Mouse (Mus musculus): ENCODE results near the gene Inhbb. TPM values are rescaled to one million over a fixed set of nuclear protein-coding genes. Genes with fewer than 3 reads are reported as not detected.

The Inhbb gene
- total RNA-seq, 2 experiments from 2014 or later, result 0.64 to 1.7 TPM

GRCm38 (mm10) chr1:119420189-119420983 lies 1.7 kb downstream of the Inhbb start:
- no peak for DNase-seq (ENCODE audit: low spot score in 2 of 2)

GRCm38 (mm10) chr1:119419151-119420105 lies 2.6 kb downstream of the Inhbb start:
- DNase-seq (ENCODE audit: low spot score in 2 of 2), result no peak

GRCm38 (mm10) chr1:119417991-119418390 lies 4.1 kb downstream of the Inhbb start:
- DNase-seq (ENCODE audit: low spot score in 2 of 2), result no peak

GRCm38 (mm10) chr1:119417542-119417941 lies 4.5 kb downstream of the Inhbb start:
- no peak for DNase-seq (ENCODE audit: low spot score in 2 of 2)

GRCm38 (mm10) chr1:119416610-119417009 lies 5.4 kb downstream of the Inhbb start:
- DNase-seq (ENCODE audit: low spot score in 2 of 2), result no peak

- DNase-seq (ENCODE audit: low spot score in 2 of 2), result no peak
Measured at GRCm38 (mm10) chr1:119416177-119416576, 5.9 kb downstream of the Inhbb start.

- DNase-seq (ENCODE audit: low spot score in 2 of 2), result no peak
Measured at GRCm38 (mm10) chr1:119415151-119415550, 6.9 kb downstream of the Inhbb start.

GRCm38 (mm10) chr1:119410661-119411060 lies 11.4 kb downstream of the Inhbb start:
- DNase-seq (ENCODE audit: low spot score in 2 of 2), result no peak

- no peak for DNase-seq (ENCODE audit: low spot score in 2 of 2)
Measured at GRCm38 (mm10) chr1:119409599-119410168, 12.4 kb downstream of the Inhbb start.

- no peak for DNase-seq (ENCODE audit: low spot score in 2 of 2)
Measured at GRCm38 (mm10) chr1:119409106-119409505, 12.9 kb downstream of the Inhbb start.

GRCm38 (mm10) chr1:119407691-119408315 lies 14.2 kb downstream of the Inhbb start:
- no peak for DNase-seq (ENCODE audit: low spot score in 2 of 2)

- no peak for DNase-seq (ENCODE audit: low spot score in 2 of 2)
Measured at GRCm38 (mm10) chr1:119404798-119405197, 17.2 kb downstream of the Inhbb start.

- no peak for DNase-seq (ENCODE audit: low spot score in 2 of 2)
Measured at GRCm38 (mm10) chr1:119404341-119404740, 17.7 kb downstream of the Inhbb start.

GRCm38 (mm10) chr1:119401249-119401648 lies 20.8 kb downstream of the Inhbb start:
- DNase-seq (ENCODE audit: low spot score in 2 of 2), result no peak

GRCm38 (mm10) chr1:119398640-119399039 lies 23.4 kb downstream of the Inhbb start:
- DNase-seq (ENCODE audit: low spot score in 2 of 2), result no peak

- no peak for DNase-seq (ENCODE audit: low spot score in 2 of 2)
Measured at GRCm38 (mm10) chr1:119397839-119398238, 24.2 kb downstream of the Inhbb start.

- no peak for DNase-seq (ENCODE audit: low spot score in 2 of 2)
Measured at GRCm38 (mm10) chr1:119391311-119391710, 30.7 kb downstream of the Inhbb start.

- DNase-seq (ENCODE audit: low spot score in 2 of 2), result no peak
Measured at GRCm38 (mm10) chr1:119390676-119391075, 31.4 kb downstream of the Inhbb start.

GRCm38 (mm10) chr1:119389771-119390500 lies 32.1 kb downstream of the Inhbb start:
- no peak for DNase-seq (ENCODE audit: low spot score in 2 of 2)

- no peak for DNase-seq (ENCODE audit: low spot score in 2 of 2)
Measured at GRCm38 (mm10) chr1:119388664-119389396, 33.2 kb downstream of the Inhbb start.

Measured in gastrocnemius, postnatal 4 days (tissue).